ENCODE assay signal across 8 mouse cellular contexts in the genomic region with DNA sequence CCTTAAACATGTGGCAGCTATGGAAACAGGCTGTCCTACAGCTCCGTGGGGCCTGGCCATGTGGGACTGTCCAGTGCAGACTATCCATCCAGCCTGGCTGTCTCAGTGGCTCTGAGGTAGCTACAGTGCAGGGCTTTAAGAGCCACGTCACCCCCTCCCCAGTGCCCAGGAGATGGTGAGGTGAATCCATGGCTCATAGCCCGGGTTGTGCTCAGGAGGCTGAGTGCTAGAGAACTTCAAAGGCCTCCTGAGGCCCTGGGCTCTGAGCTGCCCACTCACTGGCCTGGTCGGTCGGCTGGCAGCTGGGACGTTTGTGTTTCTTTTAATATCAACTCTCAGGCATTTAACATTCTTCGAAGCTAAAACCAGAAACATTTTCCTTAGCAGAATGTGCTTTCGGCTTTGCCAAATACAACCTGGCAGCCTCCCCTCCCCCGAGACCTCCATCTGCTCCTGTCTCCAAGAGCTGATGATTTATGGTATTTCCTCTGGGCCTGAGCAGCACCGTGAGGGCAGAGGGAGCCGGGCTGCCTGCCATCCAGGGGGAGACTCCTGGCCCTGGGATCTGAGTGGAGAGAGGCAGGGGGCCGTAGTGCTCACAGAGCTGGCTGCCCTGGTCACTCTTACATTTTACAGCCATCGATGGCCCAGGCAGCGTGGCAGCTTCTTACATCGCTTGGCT. TPM values are rescaled to one million over a fixed set of nuclear protein-coding genes. Genes with fewer than 3 reads are reported as not detected.
A peak's percentile ranks its signal among the peaks of the same experiment; 100 is the strongest.
DNase-seq lines count a peak whose midpoint lies in the region; ATAC-seq and TF ChIP-seq lines count a peak whose summit lies in the region.

No protein-coding gene starts in this region.

- H3K9me3 ChIP-seq in hindbrain, embryonic 11.5 days (ENCODE audit: control insufficient read depth, low read length): no peaks in the 10 kb centered on the region

- H3K27ac ChIP-seq in hindbrain, embryonic 11.5 days (ENCODE audit: low read depth, low read length): peak overlapping the region; percentile 90

- H3K4me3 ChIP-seq in hindbrain, embryonic 11.5 days (ENCODE audit: low read depth, low read length): no peak overlapping the region
- no peak overlapping the region for H3K4me3 ChIP-seq in myocyte

- TF ChIP-seq POLR2A in myocyte (IDR thresholded peaks at IDR 0.05; ENCODE audit: insufficient read length, low read depth): no peak

- no peak overlapping the region for H3K4me2 ChIP-seq in hindbrain, embryonic 11.5 days (replicated peaks; ENCODE audit: low read depth, low read length)
- H3K4me2 ChIP-seq in myocyte (ENCODE audit: low read depth): no peak overlapping the region

- peak overlapping the region; percentile 42; the same call in 1 of the 2 replicates for H3K9ac ChIP-seq in hindbrain, embryonic 11.5 days (ENCODE audit: low read depth, low read length)

- peak; percentile 70 for ATAC-seq in hindbrain, embryonic 11.5 days (ENCODE audit: low FRiP score)
- ATAC-seq in megakaryocyte-erythroid progenitor cell, adult 5-6 weeks (replicated peaks; ENCODE audit: low FRiP score, low TSS enrichment, poor library complexity, severe bottlenecking): no peak

- 31% methylated on average over 15 of the region's 15 CpGs for whole genome bisulfite sequencing in hindbrain, embryonic 11.5 days

- DNase-seq in adipocyte (ENCODE audit: low spot score): peak; percentile 64
- DNase-seq in cerebellum, postnatal 14 days: peak; percentile 79 to 80
- DNase-seq in frontal cortex, postnatal 10 days (ENCODE audit: low spot score in 2 of 2): peak; percentile 58 to 69
- DNase-seq in hindbrain, embryonic 11.5 days (ENCODE audit: low spot score): peak; percentile 63
- peak; percentile 73 to 83 for DNase-seq in layer of hippocampus, postnatal 14 days (ENCODE audit: low spot score in 2 of 2)
- DNase-seq in testis, postnatal 10 days (ENCODE audit: low spot score): peak; percentile 76

- peaks cover 24% of the 10 kb centered on the region for H3K4me1 ChIP-seq in hindbrain, embryonic 11.5 days (replicated peaks; ENCODE audit: control insufficient read depth, insufficient read depth, low read length)

- H3K79me2 ChIP-seq in myocyte (ENCODE audit: control insufficient read depth, insufficient read depth): peaks cover 3% of the 10 kb centered on the region

- no peaks in the 10 kb centered on the region for H3K27me3 ChIP-seq in hindbrain, embryonic 11.5 days (ENCODE audit: control insufficient read depth, insufficient read depth, low read length)
- no peaks in the 10 kb centered on the region for H3K27me3 ChIP-seq in myocyte (ENCODE audit: control insufficient read depth, insufficient read depth, insufficient read length)

- H3ac ChIP-seq in myocyte (ENCODE audit: control insufficient read depth, insufficient read length): no peak overlapping the region

- peaks cover 3% of the 10 kb centered on the region; the same call in 1 of the 2 replicates for H3K36me3 ChIP-seq in hindbrain, embryonic 11.5 days (ENCODE audit: control insufficient read depth, insufficient read depth, low read length)
- peaks cover 38% of the 10 kb centered on the region for H3K36me3 ChIP-seq in myocyte (ENCODE audit: control insufficient read depth, insufficient read depth)

TF ChIP-seq in myocyte, 11 proteins besides CTCF, POLR2A, EP300 and RAD21:
- TF ChIP-seq CEBPB (IDR thresholded peaks at IDR 0.05; ENCODE audit: insufficient read depth, poor library complexity, severe bottlenecking) (no peak), MYOD1 (IDR thresholded peaks at IDR 0.05; ENCODE audit: control insufficient read depth in 1 of 3, insufficient read length in 2 of 3, low read depth in 2 of 3) (peak in 2 of 3 experiments; percentile 16 to 37)

RNA-seq across cellular contexts. Expression of gene Timm22, which starts 42.9 kb away (rescaled TPM):
- 113 and 116 TPM in 2 replicates for polyA plus RNA-seq in hindbrain, embryonic 11.5 days (2014; fragmentation: Nextera tagmentation; extraction: Ambion mirVana)
- total RNA-seq in layer of hippocampus, postnatal 14 days (2021): 10 to 100 TPM; 30.2 to 33.0 TPM
- 101 TPM for polyA plus RNA-seq in myocyte (2012; fragmentation: generic; extraction: Trizol)
- 24.6 and 28.1 TPM in 2 replicates for total RNA-seq in megakaryocyte-erythroid progenitor cell, adult 5-6 weeks (2014; fragmentation: Nextera tagmentation)
- 8.6 and 11.2 TPM in 2 replicates for total RNA-seq in megakaryocyte-erythroid progenitor cell, adult 5-6 weeks (2017)

RNA-seq across cellular contexts. Expression of gene Nxn, which starts 50.7 kb away (rescaled TPM):
- polyA plus RNA-seq in hindbrain, embryonic 11.5 days (2014; fragmentation: Nextera tagmentation; extraction: Ambion mirVana): 40.0 and 45.2 TPM in 2 replicates
- total RNA-seq in layer of hippocampus, postnatal 14 days (2021): 10 to 100 TPM; 14.1 to 18.5 TPM
- 76.8 TPM for polyA plus RNA-seq in myocyte (2012; fragmentation: generic; extraction: Trizol)
- total RNA-seq in megakaryocyte-erythroid progenitor cell, adult 5-6 weeks (2014; fragmentation: Nextera tagmentation): 3.0 and 8.8 TPM in 2 replicates
- 4.0 and 4.5 TPM in 2 replicates for total RNA-seq in megakaryocyte-erythroid progenitor cell, adult 5-6 weeks (2017)
